Mouse (Mus musculus) midbrain, embryonic 11.5 days (tissue): ENCODE results near the gene Psmc1. TPM values are rescaled to one million over a fixed set of nuclear protein-coding genes. Genes with fewer than 3 reads are reported as not detected.
A peak's percentile ranks its signal among the peaks of the same experiment; 100 is the strongest.

ENCODE experiments used
- ATAC-seq: fragments of 200-750 bp; cut with Nextera tagmentation; 2 replicates; pipeline ENCODE4 v1.8.0; 2017; ENCODE audit warnings: moderate TSS enrichment, moderate library complexity; ENCODE audit not compliant: low FRiP score
- DNase-seq: peaks from one replicate; pipeline ENCODE4 v3.0.0; 2015; ENCODE audit warnings: low spot score; ENCODE audit errors: missing footprints
- H3K27ac ChIP-seq: fragments of 300-500 bp; sonication (generic); 2 replicates; pipeline ENCODE4 v1.5.1; 2014; ENCODE audit warnings: low read depth, low read length
- H3K27me3 ChIP-seq: fragments of 300-500 bp; sonication (generic); 2 replicates; pipeline ENCODE4 v1.6.1; 2014; ENCODE audit warnings: mild to moderate bottlenecking, low read length, moderate library complexity, mixed read lengths; ENCODE audit not compliant: control insufficient read depth, insufficient read depth
- H3K36me3 ChIP-seq: fragments of 300-500 bp; sonication (generic); 2 replicates; pipeline ENCODE4 v1.6.1; 2014; ENCODE audit warnings: mild to moderate bottlenecking, low read length, moderate library complexity, mixed read lengths; ENCODE audit not compliant: control insufficient read depth, insufficient read depth
- H3K4me1 ChIP-seq: fragments of 300-500 bp; sonication (generic); 2 replicates; pipeline ENCODE4 v1.6.1; 2014; ENCODE audit warnings: low read length; ENCODE audit not compliant: control insufficient read depth, insufficient read depth
- H3K4me2 ChIP-seq: fragments of 300-500 bp; sonication (generic); 2 replicates; pipeline ENCODE4 v1.6.1; 2014; ENCODE audit warnings: mild to moderate bottlenecking, moderate library complexity
- H3K4me3 ChIP-seq: fragments of 300-500 bp; sonication (generic); 2 replicates; pipeline ENCODE4 v1.5.1; 2014; ENCODE audit warnings: low read depth, low read length
- H3K9ac ChIP-seq: fragments of 300-500 bp; sonication (generic); 2 replicates; pipeline ENCODE4 v1.6.1; 2014; ENCODE audit warnings: low read length
- H3K9me3 ChIP-seq: fragments of 300-500 bp; sonication (generic); 2 replicates; pipeline ENCODE4 v1.6.1; 2016; ENCODE audit warnings: low read length; ENCODE audit not compliant: control insufficient read depth
- WGBS: fragments of 180-500 bp; shearing (Covaris S2); extraction: QIAGEN DNeasy Blood & Tissue Kit; methylation state at CpG from one replicate; pipeline ENCODE4 v1.1.7; 2014; 5-methylcytosine and 5-hydroxymethylcytosine counted together
- polyA plus RNA-seq: library from polyadenylated mRNA; unstranded; fragments of >200 nt; fragmentation: Nextera tagmentation; extraction: Ambion mirVana; gene quantifications from 2 replicates; pipeline ENCODE4 v1.2.1, GENCODE M21; 2014

The Psmc1 gene
- polyA plus RNA-seq, 1 experiment from 2014 or later = 448 TPM

DNA sequence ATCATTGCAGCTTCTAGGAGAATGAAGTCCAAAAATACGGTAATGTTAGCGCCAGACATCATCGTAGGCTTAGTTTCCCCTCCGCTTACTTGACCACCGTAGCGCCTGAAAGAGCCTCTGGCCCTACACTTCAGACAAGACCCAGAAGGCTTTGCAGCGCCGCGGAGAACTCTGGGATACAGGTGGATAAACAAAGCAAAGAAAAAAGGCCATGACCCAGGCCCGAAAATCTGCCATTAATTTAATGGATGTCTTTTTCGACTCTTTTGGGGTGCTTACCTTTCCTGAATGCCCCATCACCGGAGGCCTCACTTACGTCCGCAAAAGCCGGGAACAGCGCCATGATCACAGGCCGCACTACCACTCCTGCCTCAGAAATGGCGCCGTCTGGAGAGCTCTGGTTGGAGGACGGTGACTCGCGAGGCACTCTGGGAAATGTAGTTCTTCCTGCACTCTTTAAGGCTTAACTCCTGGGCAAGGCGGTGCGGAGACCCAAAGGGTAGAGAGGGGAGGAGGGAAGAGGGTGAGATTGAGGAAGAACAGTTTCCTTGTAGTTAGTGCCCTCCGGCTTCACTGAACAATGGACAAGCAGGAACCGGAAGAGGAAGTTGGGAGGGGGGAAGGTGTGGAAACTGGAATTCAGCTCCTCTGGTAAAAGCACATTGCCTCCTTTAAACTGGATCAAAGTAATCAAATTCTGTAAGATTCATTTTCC is 49.5 kb downstream of the Psmc1 start, which contains the start of gene Nrde2:
TSS of gene Nrde2 (minus strand) at position 393 of the 715 bp plus-strand sequence.
- Histone ChIP-seq H3K9ac (peak within 1 kb of the TSS; percentile 75), H3K36me3 (no peaks in the 10 kb centered on the region), H3K9me3 (no peaks in the 10 kb centered on the region), H3K27me3 (no peaks in the 10 kb centered on the region), H3K4me1 (peaks cover 5% of the 10 kb centered on the region), H3K4me3 (peak within 1 kb of the TSS; percentile 45), H3K4me2 (peak within 1 kb of the TSS; percentile 66), H3K27ac (peak within 1 kb of the TSS; percentile 8; the same call in 1 of the 2 replicates)
- under 1% methylated on average over 26 of the region's 26 CpGs for WGBS
- DNase-seq (peak; percentile 99), ATAC-seq (peak; percentile 99)

DNA sequence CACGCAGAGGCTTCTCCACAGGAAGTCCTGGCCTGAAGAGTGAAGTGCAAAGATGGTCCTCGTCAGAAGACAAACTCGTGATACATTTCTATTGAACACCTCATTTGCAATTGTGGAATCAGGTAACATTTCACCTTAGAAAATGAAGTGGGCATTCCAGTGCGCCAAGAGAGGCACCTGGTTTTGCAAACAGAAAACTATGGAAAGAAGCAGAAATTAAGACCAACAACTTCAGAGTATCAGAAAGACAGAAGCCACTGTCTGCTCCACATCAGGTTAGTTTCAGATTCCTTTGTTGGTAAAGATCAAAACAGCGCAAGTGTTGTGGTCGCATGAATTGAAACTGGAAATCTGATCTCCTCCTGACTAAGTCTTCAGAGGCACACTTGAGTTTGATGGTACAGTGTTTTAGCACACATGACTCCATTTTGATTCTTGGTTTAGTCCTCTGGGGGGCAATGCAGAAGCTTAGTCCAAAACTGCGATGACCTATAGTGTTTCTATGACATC is 55.1 kb downstream of the Psmc1 start:
- DNase-seq (peak; percentile 64), ATAC-seq (no peak)
- no peak overlapping the region for H3K4me3 ChIP-seq
- H3K36me3 ChIP-seq = no peaks in the 10 kb centered on the region
- 78% methylated on average over 7 of the region's 7 CpGs for WGBS
- H3K27ac ChIP-seq = no peak overlapping the region
- H3K4me2 ChIP-seq = no peak overlapping the region
- H3K27me3 ChIP-seq = no peaks in the 10 kb centered on the region
- no peak overlapping the region for H3K9ac ChIP-seq
- no peaks in the 10 kb centered on the region for H3K9me3 ChIP-seq
- H3K4me1 ChIP-seq = peaks cover 9% of the 10 kb centered on the region

DNA sequence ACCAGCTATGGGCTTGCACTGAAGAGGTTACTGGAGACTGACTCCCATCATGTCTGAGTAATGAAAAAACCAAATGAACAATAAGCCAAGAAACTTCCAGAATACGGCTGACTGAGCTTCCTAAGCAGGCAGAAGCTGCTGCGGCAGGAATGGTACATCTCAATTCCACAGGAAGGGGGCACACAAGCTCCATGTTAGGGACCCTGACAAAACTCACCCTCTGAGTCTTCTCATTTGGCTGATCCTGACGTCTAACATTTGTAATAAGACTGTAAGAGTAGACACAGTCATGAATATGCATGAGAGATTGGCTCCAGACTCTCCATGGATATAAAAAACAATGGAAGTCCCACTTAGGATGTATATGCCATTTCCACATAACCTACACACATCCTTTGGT is 56.2 kb downstream of the Psmc1 start:
- H3K4me1 ChIP-seq = peaks cover 9% of the 10 kb centered on the region
- ATAC-seq (peak; percentile 67), DNase-seq (peak; percentile 92)
- H3K27me3 ChIP-seq = no peaks in the 10 kb centered on the region
- H3K4me3 ChIP-seq = no peak overlapping the region
- no peak overlapping the region for H3K27ac ChIP-seq
- no peaks in the 10 kb centered on the region for H3K36me3 ChIP-seq
- WGBS = 22% methylated on average over 3 of the region's 3 CpGs
- no peaks in the 10 kb centered on the region for H3K9me3 ChIP-seq
- H3K9ac ChIP-seq = no peak overlapping the region
- H3K4me2 ChIP-seq = no peak overlapping the region

DNA sequence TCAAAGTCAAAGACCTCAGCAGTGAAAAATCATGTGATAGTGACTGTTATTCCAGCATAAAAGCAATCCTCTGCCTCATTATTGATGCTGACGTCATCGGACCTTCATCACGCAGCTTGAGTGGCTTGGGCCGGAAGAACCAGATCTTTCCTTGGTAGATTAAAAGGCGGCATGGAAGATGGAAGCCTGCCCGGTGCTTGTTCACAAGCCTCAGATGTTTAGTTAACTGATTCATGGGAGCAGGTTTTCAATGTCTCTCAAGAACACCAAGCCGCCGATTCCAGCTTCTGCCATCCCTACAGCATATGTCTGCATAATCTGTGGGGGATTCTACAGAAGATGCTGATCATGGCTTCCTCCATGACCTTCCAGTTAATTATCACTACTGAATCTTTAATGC is 57.0 kb downstream of the Psmc1 start:
- DNase-seq (no peak), ATAC-seq (no peak)
- Histone ChIP-seq H3K9ac (no peak overlapping the region), H3K4me2 (no peak overlapping the region), H3K27me3 (no peaks in the 10 kb centered on the region), H3K4me3 (no peak overlapping the region), H3K27ac (no peak overlapping the region), H3K36me3 (no peaks in the 10 kb centered on the region), H3K4me1 (peaks cover 9% of the 10 kb centered on the region), H3K9me3 (no peaks in the 10 kb centered on the region)
- 82% methylated on average over 8 of the region's 8 CpGs for WGBS

DNA sequence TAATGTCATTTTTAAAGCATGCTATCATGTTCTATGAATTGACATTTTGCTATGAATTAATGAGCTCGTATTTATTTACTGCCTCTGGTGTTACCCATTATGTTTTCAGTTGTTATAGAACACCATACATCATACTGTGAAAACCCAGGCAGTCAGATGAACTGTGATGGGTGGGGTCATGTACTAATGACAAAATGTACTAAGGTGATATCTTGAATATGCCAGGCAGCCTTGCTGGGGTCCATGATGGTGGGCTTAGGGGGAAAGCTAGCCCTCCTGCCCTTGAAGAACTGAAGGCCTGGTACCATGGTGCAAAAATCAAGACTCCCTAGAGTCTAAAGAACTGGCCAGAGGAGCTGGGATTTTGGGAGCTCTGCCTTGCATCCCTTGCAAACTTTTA is 57.5 kb downstream of the Psmc1 start:
- Histone ChIP-seq H3K4me3 (no peak overlapping the region), H3K9ac (peak overlapping the region; percentile 48; the same call in 1 of the 2 replicates), H3K4me1 (peaks cover 9% of the 10 kb centered on the region), H3K36me3 (no peaks in the 10 kb centered on the region), H3K9me3 (no peaks in the 10 kb centered on the region), H3K27me3 (no peaks in the 10 kb centered on the region), H3K4me2 (no peak overlapping the region), H3K27ac (peak overlapping the region; percentile 6; the same call in 1 of the 2 replicates)
- ATAC-seq (0 out of 2 replicates have a peak, but pooled peaks have one; percentile 3), DNase-seq (peak; percentile 81)
- 90% methylated on average over 1 of the region's 1 CpGs for WGBS

DNA sequence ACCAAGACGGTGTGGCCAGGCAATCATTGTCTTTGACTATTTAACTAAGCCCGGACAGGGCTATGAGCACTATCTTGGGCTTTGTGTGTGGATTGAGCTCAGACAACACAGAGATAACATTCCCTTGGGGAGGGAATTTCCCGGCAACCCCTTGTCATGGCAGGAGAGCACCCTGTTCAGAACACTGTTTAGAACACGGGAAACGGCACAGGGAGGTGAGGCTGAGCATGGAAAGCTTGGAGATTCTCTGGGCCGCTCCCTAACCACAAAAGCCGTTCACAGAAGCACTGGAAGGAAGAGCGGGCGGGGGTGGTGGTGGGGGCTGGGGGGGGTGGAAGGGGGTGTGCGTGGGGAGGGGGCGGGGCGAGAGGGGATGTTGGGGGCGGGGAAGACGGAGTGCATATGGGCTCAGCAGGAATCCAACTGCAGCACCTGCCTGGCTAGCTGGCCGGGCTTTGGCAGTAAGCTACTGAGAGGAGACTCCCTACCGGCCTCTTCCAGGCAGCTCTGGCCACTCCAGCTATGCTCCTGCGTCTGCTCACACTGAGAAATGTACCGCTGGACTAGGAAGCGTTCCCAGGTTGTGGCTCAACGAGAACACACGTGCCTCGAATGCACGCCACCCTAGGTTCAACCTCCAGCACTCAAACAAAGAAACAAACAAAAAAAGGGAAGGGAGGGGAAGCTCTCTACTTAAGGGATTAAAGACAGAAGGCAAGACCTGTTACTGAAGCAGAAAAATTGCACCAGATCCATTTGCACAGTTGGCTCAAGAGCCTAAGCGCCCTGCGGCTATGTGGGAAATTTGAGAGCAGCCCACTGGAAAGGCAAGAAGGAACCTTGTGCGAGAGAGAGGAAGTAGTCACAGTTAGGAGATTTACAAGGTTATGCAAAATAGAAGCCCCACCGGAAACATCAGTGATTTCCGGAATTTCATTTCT is 58.2 kb downstream of the Psmc1 start:
- H3K4me1 ChIP-seq = peaks cover 9% of the 10 kb centered on the region
- H3K27me3 ChIP-seq = no peaks in the 10 kb centered on the region
- peak overlapping the region; percentile 57 for H3K9ac ChIP-seq
- no peaks in the 10 kb centered on the region for H3K36me3 ChIP-seq
- H3K4me3 ChIP-seq = peak overlapping the region; percentile 18; the same call in 1 of the 2 replicates
- 12% methylated on average over 27 of the region's 28 CpGs for WGBS
- DNase-seq = peak; percentile 94
- H3K27ac ChIP-seq = peak overlapping the region; percentile 6
- H3K4me2 ChIP-seq = peak overlapping the region; percentile 49
- no peaks in the 10 kb centered on the region for H3K9me3 ChIP-seq
- ATAC-seq = peak; percentile 80

DNA sequence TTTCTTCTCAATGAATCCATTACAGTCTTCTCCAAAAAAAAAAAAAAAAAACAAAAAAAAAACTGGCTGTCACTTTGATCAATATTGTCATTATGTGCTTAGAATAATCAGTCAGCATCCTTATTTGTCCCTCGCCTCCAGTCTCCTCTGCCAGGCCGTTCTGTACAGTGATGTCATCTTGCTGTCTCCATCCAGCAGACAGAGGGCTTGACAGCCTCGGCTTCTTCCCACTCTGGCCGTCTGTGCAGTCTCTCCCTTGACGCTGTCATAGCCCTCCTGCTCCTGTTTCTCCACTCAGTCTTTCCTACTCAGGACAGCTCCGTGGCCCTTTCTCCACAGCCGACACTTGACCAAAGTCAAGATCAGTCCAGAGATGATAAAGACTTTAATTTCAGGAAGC is 62.5 kb downstream of the Psmc1 start:
- 82% methylated on average over 7 of the region's 7 CpGs for WGBS
- no peak overlapping the region for H3K4me3 ChIP-seq
- H3K36me3 ChIP-seq = no peaks in the 10 kb centered on the region
- no peaks in the 10 kb centered on the region for H3K27me3 ChIP-seq
- DNase-seq = no peak
- no peak overlapping the region for H3K4me2 ChIP-seq
- H3K9ac ChIP-seq = no peak overlapping the region
- no peaks in the 10 kb centered on the region for H3K9me3 ChIP-seq
- H3K27ac ChIP-seq = no peak overlapping the region
- ATAC-seq = no peak
- H3K4me1 ChIP-seq = peaks cover 9% of the 10 kb centered on the region
